Mouse (Mus musculus): Measurements from ENCODE around the gene Olfr1232.

Olfr1232 gene

DNA sequence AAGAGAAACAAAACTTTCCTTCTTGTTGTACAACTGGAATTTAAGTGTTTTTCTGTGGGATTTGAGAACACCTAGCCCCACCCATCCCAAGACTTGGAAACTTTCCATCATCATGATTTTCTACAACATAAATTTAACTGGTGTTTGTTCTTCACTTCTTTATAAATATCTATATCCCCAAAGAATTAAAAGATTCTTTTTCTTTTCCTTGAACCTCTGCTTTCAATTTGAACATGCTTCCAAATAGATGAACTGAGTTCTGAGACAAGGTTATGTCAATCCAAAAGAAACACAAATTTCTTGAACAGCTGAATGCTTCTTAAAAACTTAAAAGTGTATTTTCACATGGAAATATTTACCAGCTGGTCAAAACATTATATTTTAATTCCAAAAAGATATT lies at the start of gene Olfr1232:
Olfr1232 (minus strand) TSS at position 101 of the 400 bp plus-strand sequence.
- DNase-seq (ENCODE audit: low read depth, low spot score): no peak

DNA sequence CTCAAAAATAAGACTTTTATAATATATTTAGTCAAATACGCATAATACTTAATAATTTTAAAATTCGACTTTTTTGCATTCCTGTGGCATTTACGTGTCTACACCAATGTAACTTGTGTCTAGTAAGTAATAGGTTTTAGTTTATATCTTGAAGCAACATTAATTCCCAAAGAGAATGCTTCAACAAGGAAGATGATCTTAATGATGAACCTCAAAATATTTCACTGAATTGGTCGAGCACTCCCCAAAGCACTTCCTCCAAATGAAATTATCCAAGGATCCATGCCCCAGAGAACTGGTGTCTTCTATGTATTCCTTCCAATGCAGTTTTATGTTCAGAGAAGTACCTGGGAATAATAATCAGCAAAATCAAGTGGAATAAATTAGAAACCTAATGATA lies 35.3 kb upstream of the Olfr1232 start, which contains the start of gene Olfr1234:
Olfr1234 (minus strand) TSS at position 101 of the 400 bp plus-strand sequence.
- DNase-seq (ENCODE audit: low read depth, low spot score): no peak

DNA sequence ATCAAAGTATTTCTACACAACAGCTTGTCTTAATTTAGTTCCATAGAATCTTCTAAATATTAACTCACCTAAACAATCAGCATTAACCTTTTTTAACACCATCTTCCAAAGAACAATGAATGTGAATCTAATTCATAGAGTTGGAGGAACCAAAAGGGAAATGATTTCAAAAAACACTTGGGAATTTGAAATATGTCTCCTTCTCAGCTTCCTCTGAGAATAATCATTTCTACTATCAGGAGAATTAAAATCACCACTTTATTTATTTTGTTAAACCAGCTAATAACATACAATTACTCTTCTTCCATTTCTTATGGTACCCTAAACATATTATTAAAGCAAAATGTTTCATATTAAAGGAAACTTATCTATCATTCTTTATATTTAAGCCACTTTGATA lies 12.8 kb upstream of the Olfr1232 start, which contains the start of gene Olfr1233:
Olfr1233 (minus strand) TSS at position 101 of the 400 bp plus-strand sequence.
- no peak for DNase-seq (ENCODE audit: low read depth, low spot score)

DNA sequence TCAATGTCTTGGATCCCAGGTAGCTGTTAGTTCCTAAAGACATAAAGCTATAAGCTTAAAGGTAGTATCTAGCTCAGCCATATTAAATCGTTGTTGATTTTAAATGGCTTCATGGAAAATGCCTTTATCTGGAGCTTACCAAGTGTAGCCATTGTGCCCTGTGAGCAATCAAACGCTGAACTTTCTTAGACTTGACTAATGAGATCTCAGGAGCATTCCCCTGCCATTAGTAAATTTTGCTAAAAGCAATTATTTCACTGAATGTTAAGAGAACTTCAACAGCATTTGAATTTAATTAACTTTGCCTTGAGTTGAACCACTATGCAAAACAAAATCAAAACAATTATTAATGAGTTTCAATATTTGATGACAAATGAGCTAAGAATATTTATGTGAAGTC lies 22.5 kb downstream of the Olfr1232 start, which contains the start of gene Olfr1231:
Olfr1231 (minus strand) TSS at position 101 of the 400 bp plus-strand sequence.
- no peak for DNase-seq (ENCODE audit: low read depth, low spot score)

DNA sequence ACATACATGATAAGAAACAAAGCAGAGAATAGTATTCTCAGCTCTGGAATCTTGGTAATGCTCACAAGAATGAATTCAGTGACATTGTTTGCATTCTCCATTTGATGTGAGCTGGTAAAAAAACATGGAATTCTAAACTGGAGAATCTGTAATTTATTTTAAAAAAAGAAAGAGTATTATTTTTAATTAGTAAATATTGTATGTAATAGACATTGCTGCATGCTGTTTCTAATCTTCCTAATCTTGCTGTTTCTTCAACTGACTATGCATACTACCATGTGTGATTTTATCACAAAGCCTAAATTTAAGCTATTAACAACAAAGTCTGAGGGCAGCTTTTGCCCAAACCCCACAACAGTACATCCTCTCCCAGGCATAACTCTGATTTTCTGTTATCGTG lies 32.3 kb downstream of the Olfr1232 start, which contains the start of gene Olfr1230:
Olfr1230 (minus strand) TSS at position 101 of the 400 bp plus-strand sequence.
- DNase-seq (ENCODE audit: low read depth, low spot score): no peak

DNA sequence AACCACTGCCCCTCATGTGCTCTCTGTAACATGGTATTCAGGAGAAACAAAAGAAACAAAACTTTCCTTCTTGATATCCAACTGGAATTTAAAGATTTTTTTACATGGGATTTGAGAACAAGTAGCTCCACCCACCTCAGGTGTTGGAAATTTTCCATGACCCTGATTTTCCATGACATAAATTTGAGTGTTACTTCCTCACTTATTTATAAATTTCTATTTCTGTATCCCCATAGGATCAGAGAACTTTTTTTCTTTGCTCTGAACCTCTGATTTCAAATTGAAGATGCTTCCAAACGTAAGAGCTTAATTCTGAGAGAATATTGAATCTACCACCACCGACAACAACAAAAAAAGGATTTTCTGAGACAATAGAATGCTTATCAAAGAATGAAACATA lies 41.6 kb downstream of the Olfr1232 start, which contains the start of gene Olfr1229:
Olfr1229 (minus strand) TSS at position 101 of the 400 bp plus-strand sequence.
- no peak for DNase-seq (ENCODE audit: low read depth, low spot score)

Data from mesoderm, embryonic 11.5 days (tissue).